Mouse (Mus musculus): ENCODE data around the gene Hist1h2bb. TPM values are rescaled to one million over a fixed set of nuclear protein-coding genes. Genes with fewer than 3 reads are reported as not detected.
"Not testable (repeated sequence)": the region's sequence is repeated elsewhere in the genome, so short reads cannot be mapped to it uniquely, and the experiment has no call there.

Gene Hist1h2bb
- polyA plus RNA-seq, 1 experiment from 2014 or later, result 4.0 TPM

GRCm38 (mm10) chr13:23717593-23718245 is 28.8 kb upstream of the Hist1h2bb start:
- H3K4me2 ChIP-seq (ENCODE audit: low read depth, low read length); H3K9me3 ChIP-seq (ENCODE audit: control insufficient read depth, low read length); H3K27ac ChIP-seq (ENCODE audit: low read length); H3K9ac ChIP-seq (ENCODE audit: low read length); H3K36me3 ChIP-seq (ENCODE audit: control insufficient read depth, insufficient read depth, low read length); H3K4me1 ChIP-seq (replicated peaks; ENCODE audit: control insufficient read depth, insufficient read depth, low read length); ATAC-seq (ENCODE audit: low read depth); H3K4me3 ChIP-seq (ENCODE audit: low read length); H3K27me3 ChIP-seq (ENCODE audit: control insufficient read depth, insufficient read depth, low read depth, low read length): not testable (repeated sequence)
- WGBS, result 10% methylated on average over 2 of the region's 2 CpGs

GRCm38 (mm10) chr13:23724239-23724638 is 22.3 kb upstream of the Hist1h2bb start:
- H3K27ac ChIP-seq (ENCODE audit: low read length), result no peak overlapping the region
- H3K4me1 ChIP-seq (replicated peaks; ENCODE audit: control insufficient read depth, insufficient read depth, low read length), result no peaks in the 10 kb centered on the region
- WGBS, result 41% methylated on average over 4 of the region's 4 CpGs
- no peak overlapping the region for H3K9ac ChIP-seq (ENCODE audit: low read length)
- H3K36me3 ChIP-seq (ENCODE audit: control insufficient read depth, insufficient read depth, low read length), result no peaks in the 10 kb centered on the region
- no peaks in the 10 kb centered on the region for H3K27me3 ChIP-seq (ENCODE audit: control insufficient read depth, insufficient read depth, low read depth, low read length)
- peak; percentile 70 for ATAC-seq (ENCODE audit: low read depth)
- no peaks in the 10 kb centered on the region for H3K9me3 ChIP-seq (ENCODE audit: control insufficient read depth, low read length)
- no peak overlapping the region for H3K4me3 ChIP-seq (ENCODE audit: low read length)
- H3K4me2 ChIP-seq (ENCODE audit: low read depth, low read length), result no peak overlapping the region

DNA sequence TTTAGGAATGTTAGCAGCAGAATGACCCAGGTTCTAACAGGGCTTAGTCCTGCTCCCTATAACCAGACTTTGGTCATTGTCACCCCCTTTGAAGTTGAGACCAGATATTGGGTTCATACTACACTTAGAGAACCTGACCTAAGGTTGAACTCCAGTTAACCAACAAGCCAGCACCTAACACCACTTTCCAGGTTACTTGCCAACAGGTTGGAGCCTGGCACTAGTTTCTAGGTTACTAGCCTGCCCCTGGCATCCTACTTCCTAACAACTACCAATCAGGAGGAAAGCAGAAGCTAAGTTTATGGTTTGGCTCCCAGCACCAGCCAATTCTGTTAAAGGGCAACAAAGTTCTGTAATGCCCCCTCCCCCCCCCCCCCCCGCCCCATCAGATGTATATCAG is 21.3 kb upstream of the Hist1h2bb start:
- no CpG with 5 or more reads among the region's 1 CpGs for WGBS
- no peak for ATAC-seq (ENCODE audit: low read depth)
- no peaks in the 10 kb centered on the region for H3K9me3 ChIP-seq (ENCODE audit: control insufficient read depth, low read length)

DNA sequence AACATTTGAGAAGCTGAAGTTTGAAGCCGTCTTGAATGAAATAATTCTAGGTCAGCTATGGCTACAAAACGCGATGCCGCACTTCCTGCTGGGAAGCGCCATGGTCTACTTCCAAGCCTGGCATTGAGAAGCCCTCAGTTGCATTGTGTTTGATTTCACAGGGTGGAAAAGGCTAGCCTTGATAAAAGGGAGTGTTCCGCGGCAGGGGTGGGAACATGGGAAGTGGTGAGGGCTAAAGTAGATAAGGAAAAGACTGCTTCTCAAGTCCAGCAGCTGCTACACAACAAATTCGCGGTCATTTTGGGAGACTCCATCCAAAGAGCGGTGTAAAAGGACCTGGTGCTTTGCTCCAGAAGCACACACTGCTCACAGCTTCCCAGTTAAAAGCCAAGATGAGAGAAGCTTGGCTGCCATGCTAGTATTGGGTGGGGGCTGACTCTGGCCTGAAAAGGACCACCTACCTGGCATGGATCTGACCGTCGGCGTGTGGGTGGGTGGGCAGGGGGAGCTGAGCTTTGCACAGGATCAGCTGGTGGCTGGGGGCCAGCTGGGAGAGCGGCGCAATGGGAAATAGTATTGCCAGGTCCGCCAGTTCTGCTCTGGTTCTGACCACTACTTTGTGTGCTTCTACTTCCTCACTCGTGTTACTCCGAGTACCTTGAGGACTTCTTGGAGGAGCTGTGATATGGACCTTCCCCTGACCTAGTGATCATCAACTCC is 17.9 kb upstream of the Hist1h2bb start:
- Histone ChIP-seq H3K4me2 (ENCODE audit: low read depth, low read length) (no peak overlapping the region), H3K27me3 (ENCODE audit: control insufficient read depth, insufficient read depth, low read depth, low read length) (no peaks in the 10 kb centered on the region), H3K9me3 (ENCODE audit: control insufficient read depth, low read length) (no peaks in the 10 kb centered on the region), H3K4me1 (replicated peaks; ENCODE audit: control insufficient read depth, insufficient read depth, low read length) (no peaks in the 10 kb centered on the region), H3K36me3 (ENCODE audit: control insufficient read depth, insufficient read depth, low read length) (no peaks in the 10 kb centered on the region), H3K4me3 (ENCODE audit: low read length) (no peak overlapping the region), H3K27ac (ENCODE audit: low read length) (no peak overlapping the region), H3K9ac (ENCODE audit: low read length) (no peak overlapping the region)
- no peak for ATAC-seq (ENCODE audit: low read depth)
- WGBS, result 85% methylated on average over 18 of the region's 18 CpGs

More for the DNA sequence above, 21.3 kb upstream of the Hist1h2bb start:
- Histone ChIP-seq H3K27ac (ENCODE audit: low read length) (no peak overlapping the region), H3K9ac (ENCODE audit: low read length) (no peak overlapping the region), H3K4me2 (ENCODE audit: low read depth, low read length) (no peak overlapping the region), H3K4me3 (ENCODE audit: low read length) (no peak overlapping the region), H3K4me1 (replicated peaks; ENCODE audit: control insufficient read depth, insufficient read depth, low read length) (no peaks in the 10 kb centered on the region), H3K27me3 (ENCODE audit: control insufficient read depth, insufficient read depth, low read depth, low read length) (no peaks in the 10 kb centered on the region), H3K36me3 (ENCODE audit: control insufficient read depth, insufficient read depth, low read length) (no peaks in the 10 kb centered on the region)

- H3K4me2 ChIP-seq (ENCODE audit: low read depth, low read length), result no peak overlapping the region
- H3K9me3 ChIP-seq (ENCODE audit: control insufficient read depth, low read length), result no peaks in the 10 kb centered on the region
- H3K4me1 ChIP-seq (replicated peaks; ENCODE audit: control insufficient read depth, insufficient read depth, low read length), result no peaks in the 10 kb centered on the region
- no peak for ATAC-seq (ENCODE audit: low read depth)
- 83% methylated on average over 9 of the region's 9 CpGs for WGBS
- H3K9ac ChIP-seq (ENCODE audit: low read length), result no peak overlapping the region
- no peaks in the 10 kb centered on the region for H3K27me3 ChIP-seq (ENCODE audit: control insufficient read depth, insufficient read depth, low read depth, low read length)
- no peak overlapping the region for H3K4me3 ChIP-seq (ENCODE audit: low read length)
- H3K36me3 ChIP-seq (ENCODE audit: control insufficient read depth, insufficient read depth, low read length), result no peaks in the 10 kb centered on the region
- no peak overlapping the region for H3K27ac ChIP-seq (ENCODE audit: low read length)
These were observed 17.4 kb upstream of the Hist1h2bb start for GRCm38 (mm10) chr13:23729192-23729525.

- H3K27ac ChIP-seq (ENCODE audit: low read length), result no peak overlapping the region
- no peak overlapping the region for H3K4me3 ChIP-seq (ENCODE audit: low read length)
- ATAC-seq (ENCODE audit: low read depth), result no peak
- H3K9me3 ChIP-seq (ENCODE audit: control insufficient read depth, low read length), result no peaks in the 10 kb centered on the region
- no peak overlapping the region for H3K9ac ChIP-seq (ENCODE audit: low read length)
- WGBS, result 94% methylated on average over 5 of the region's 5 CpGs
- H3K4me2 ChIP-seq (ENCODE audit: low read depth, low read length), result no peak overlapping the region
- no peaks in the 10 kb centered on the region for H3K27me3 ChIP-seq (ENCODE audit: control insufficient read depth, insufficient read depth, low read depth, low read length)
- no peaks in the 10 kb centered on the region for H3K4me1 ChIP-seq (replicated peaks; ENCODE audit: control insufficient read depth, insufficient read depth, low read length)
- no peaks in the 10 kb centered on the region for H3K36me3 ChIP-seq (ENCODE audit: control insufficient read depth, insufficient read depth, low read length)
These were observed 16.8 kb upstream of the Hist1h2bb start for GRCm38 (mm10) chr13:23729706-23730105.

DNA sequence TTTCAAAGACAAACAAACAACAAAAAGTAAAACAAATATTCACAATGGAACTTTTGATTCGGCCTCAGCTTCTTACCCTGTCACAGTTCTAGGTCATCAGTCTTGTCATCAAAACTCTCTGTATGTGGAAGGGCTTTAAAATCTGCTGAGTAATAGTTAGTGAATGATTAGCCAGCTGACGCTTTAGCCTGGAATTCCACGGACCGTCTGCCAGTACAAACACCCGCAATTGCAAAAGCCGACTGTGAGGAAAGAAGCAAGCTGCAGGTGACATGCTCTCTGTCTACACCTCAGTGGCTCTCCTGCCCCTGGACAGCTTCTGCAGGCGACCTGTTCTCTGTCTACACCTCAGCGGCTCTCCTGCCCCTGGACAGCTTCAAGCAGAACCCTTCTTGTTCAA is 16.1 kb upstream of the Hist1h2bb start:
- peak; percentile 55; the same call in 1 of the 2 replicates for ATAC-seq (ENCODE audit: low read depth)
- no peak overlapping the region for H3K4me2 ChIP-seq (ENCODE audit: low read depth, low read length)

DNA sequence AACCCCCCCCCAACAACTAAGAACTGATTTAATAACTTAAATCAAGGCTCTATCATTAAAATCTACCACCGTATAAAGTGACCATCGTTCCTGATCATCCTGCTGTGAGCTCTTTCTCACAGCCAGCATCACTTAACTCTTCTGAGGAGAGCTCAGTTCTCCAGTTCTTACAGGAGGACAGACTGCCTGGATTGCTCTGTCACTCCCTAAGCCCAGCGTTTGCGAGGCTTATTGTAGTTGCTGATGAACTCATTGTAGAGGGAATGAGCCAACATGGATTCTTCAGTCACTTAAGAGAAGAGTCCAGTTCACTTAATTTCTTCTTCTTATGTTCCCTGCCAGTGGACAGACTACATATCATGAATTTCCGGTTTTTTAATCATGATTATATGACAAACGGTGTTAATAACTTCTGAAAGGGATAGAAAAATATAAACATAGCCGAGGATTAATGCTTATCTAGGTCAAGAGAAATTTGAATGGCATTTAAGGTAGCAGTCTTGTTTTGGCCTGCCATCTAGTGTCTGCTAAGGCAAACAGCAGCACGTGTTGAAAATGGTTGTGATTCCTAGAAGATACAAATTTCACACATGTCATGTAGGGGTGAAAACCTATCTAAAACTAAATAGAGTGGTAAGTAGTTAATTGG is 14.3 kb upstream of the Hist1h2bb start:
- Histone ChIP-seq H3K27me3 (ENCODE audit: control insufficient read depth, insufficient read depth, low read depth, low read length) (no peaks in the 10 kb centered on the region), H3K36me3 (ENCODE audit: control insufficient read depth, insufficient read depth, low read length) (no peaks in the 10 kb centered on the region), H3K4me2 (ENCODE audit: low read depth, low read length) (no peak overlapping the region), H3K27ac (ENCODE audit: low read length) (no peak overlapping the region), H3K4me3 (ENCODE audit: low read length) (no peak overlapping the region), H3K9ac (ENCODE audit: low read length) (no peak overlapping the region), H3K9me3 (ENCODE audit: control insufficient read depth, low read length) (no peaks in the 10 kb centered on the region), H3K4me1 (replicated peaks; ENCODE audit: control insufficient read depth, insufficient read depth, low read length) (no peaks in the 10 kb centered on the region)
- ATAC-seq (ENCODE audit: low read depth), result no peak
- 22% methylated on average over 8 of the region's 8 CpGs for WGBS

More for the DNA sequence above, 16.1 kb upstream of the Hist1h2bb start:
- Histone ChIP-seq H3K4me3 (ENCODE audit: low read length) (no peak overlapping the region), H3K27ac (ENCODE audit: low read length) (no peak overlapping the region), H3K9ac (ENCODE audit: low read length) (no peak overlapping the region), H3K27me3 (ENCODE audit: control insufficient read depth, insufficient read depth, low read depth, low read length) (no peaks in the 10 kb centered on the region), H3K4me1 (replicated peaks; ENCODE audit: control insufficient read depth, insufficient read depth, low read length) (no peaks in the 10 kb centered on the region), H3K9me3 (ENCODE audit: control insufficient read depth, low read length) (no peaks in the 10 kb centered on the region), H3K36me3 (ENCODE audit: control insufficient read depth, insufficient read depth, low read length) (no peaks in the 10 kb centered on the region)
- WGBS, result 20% methylated on average over 8 of the region's 8 CpGs

DNA sequence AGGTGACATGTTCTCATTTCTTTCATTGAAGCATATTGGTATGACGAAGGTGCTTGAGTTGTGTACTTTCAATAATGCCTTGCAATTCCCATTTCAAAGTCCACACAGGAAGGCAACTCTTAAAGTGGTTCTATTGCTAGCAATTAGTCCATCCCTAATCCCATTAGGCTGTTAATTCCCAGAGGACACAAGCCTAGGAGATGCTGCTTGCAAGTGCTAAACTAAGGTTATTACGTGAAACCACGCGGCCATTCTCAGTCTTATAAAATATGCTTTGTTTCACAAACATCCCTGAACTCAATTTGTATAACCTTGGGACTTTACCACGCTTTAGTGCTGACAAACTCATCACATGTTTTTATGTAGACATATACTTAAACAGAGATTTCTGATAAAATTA is 9.4 kb upstream of the Hist1h2bb start:
- ATAC-seq (ENCODE audit: low read depth), result no peak

More for the DNA sequence above, 9.4 kb upstream of the Hist1h2bb start:
- 86% methylated on average over 5 of the region's 5 CpGs for WGBS
- Histone ChIP-seq H3K9ac (ENCODE audit: low read length) (no peak overlapping the region), H3K9me3 (ENCODE audit: control insufficient read depth, low read length) (no peaks in the 10 kb centered on the region), H3K27me3 (ENCODE audit: control insufficient read depth, insufficient read depth, low read depth, low read length) (no peaks in the 10 kb centered on the region), H3K4me3 (ENCODE audit: low read length) (no peak overlapping the region), H3K36me3 (ENCODE audit: control insufficient read depth, insufficient read depth, low read length) (no peaks in the 10 kb centered on the region), H3K4me1 (replicated peaks; ENCODE audit: control insufficient read depth, insufficient read depth, low read length) (peaks cover 10% of the 10 kb centered on the region; the same call in 1 of the 2 replicates), H3K4me2 (ENCODE audit: low read depth, low read length) (no peak overlapping the region), H3K27ac (ENCODE audit: low read length) (no peak overlapping the region)
